Mouse (Mus musculus): ENCODE measurements around the gene Ninj1.

- TF ChIP-seq CTCF (IDR thresholded peaks at IDR 0.05; ENCODE audit: borderline replicate concordance, extremely low read depth, insufficient read depth, insufficient read length) (no peak), POLR2A (IDR thresholded peaks at IDR 0.05; ENCODE audit: borderline replicate concordance, extremely low read depth, insufficient read depth, insufficient read length, poor library complexity, severe bottlenecking) (no peak)
These were observed 51.5 kb downstream of the Ninj1 start for GRCm38 (mm10) chr13:49238737-49239136.

Data from brain, embryonic 14.5 days (tissue).